Mouse (Mus musculus): ENCODE data around the gene Prr11.
"Not testable (repeated sequence)": the region's sequence is repeated elsewhere in the genome, so short reads cannot be mapped to it uniquely, and the experiment has no call there.

DNA sequence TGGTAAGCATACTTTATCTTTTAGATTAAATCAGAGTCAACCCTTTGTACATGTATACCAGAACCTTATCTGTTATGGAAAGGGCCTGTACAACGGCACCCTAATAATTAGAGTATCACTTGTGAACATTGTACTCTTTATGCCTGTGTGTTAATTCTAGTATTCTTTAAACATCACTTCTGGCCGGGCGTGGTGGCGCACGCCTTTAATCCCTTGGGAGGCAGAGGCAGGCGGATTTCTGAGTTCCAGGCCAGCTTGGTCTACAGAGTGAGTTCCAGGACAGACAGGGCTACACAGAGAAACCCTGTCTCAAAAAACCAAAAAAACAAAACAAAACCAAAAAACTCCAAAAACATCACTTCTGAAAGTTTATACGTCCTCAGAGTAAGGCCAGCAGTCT lies 59.6 kb downstream of the Prr11 start:
- not testable (repeated sequence) for TF ChIP-seq POLR2A (IDR thresholded peaks at IDR 0.05; ENCODE audit: low read depth, low read length); CTCF (conservative IDR thresholded peaks at IDR 0.05; ENCODE audit: insufficient read depth, insufficient read length, low read depth, low read length)

Data from kidney, adult 2 months (tissue).